Mouse (Mus musculus) layer of hippocampus, adult 6 months (tissue): ENCODE results near the gene 9030612E09Rik. TPM values are rescaled to one million over a fixed set of nuclear protein-coding genes. Genes with fewer than 3 reads are reported as not detected.

Source experiments
- long read RNA-seq, 2 experiments: library from polyadenylated mRNA; unstranded; transcript quantifications; one replicate each; pipeline ENCODE4 v2.0.0; 2019 to 2020
- polyA plus RNA-seq: library from polyadenylated mRNA; unstranded; fragments of <200 nt; fragmentation: Nextera tagmentation; gene quantifications from 2 replicates; pipeline ENCODE4 v1.2.3, GENCODE M21; 2021

9030612E09Rik gene
- 0.63 and 1.1 TPM in 2 replicates for polyA plus RNA-seq
- long read RNA-seq, experiment 1, transcript 9030612E09Rik-201 (1 exons, 1,859 nt), result major isoform, 5 of 5 reads
- long read RNA-seq, experiment 1, partial matches to known transcripts, result 0 of 5 reads
- long read RNA-seq, experiment 1, other reads (novel, unspliced or antisense), result 0 of 5 reads
- long read RNA-seq, experiment 2, partial matches to known transcripts, result 0 of 4 reads
- long read RNA-seq, experiment 2, other reads (novel, unspliced or antisense), result 0 of 4 reads

DNA sequence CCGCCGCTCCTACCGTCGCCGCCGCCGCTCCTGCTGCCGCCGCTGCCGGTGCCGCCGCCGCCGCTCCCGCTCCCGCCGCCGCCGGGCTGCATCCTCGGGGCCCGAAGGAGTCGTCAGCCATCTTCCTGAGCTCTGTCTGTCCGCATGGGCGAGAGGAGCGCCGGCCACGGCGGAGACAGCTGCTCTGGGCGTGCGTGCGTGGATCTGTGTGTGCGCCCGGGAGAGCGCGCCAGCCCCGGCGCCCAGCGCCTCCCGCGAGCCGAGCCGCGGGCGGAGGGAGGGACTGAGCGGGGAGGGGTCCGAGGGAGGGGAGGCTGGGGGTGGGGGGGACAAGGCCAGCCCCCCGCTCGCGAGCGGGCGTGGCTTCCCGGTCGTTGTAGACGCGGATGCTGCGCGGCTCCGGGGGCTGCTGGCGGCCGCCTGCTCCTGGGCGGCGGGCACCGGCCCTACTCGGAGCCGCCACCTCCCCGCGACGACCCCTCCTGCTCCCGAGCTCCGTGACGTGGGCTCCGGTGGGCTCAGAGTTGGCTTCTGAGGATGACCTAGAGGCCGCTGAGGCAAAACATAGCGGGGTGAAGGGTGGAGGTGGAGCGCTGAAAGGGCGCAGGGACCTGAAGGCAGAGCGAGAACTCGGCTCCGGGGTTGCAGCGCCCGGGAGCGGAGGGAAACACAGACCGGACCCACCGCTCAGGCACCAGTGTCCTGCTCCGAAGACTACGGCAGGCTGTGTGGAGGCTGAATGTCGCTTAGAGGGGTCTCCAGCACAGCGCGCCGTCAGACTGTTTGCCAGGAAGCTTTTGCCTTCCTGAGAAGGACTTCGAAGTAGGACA is at the start of gene 9030612E09Rik, which contains the start of gene Sobp:
9030612E09Rik (plus strand) TSS at position 379 of the 830 bp plus-strand sequence.
Sobp (minus strand) TSS at position 205 of the 830 bp plus-strand sequence.

DNA sequence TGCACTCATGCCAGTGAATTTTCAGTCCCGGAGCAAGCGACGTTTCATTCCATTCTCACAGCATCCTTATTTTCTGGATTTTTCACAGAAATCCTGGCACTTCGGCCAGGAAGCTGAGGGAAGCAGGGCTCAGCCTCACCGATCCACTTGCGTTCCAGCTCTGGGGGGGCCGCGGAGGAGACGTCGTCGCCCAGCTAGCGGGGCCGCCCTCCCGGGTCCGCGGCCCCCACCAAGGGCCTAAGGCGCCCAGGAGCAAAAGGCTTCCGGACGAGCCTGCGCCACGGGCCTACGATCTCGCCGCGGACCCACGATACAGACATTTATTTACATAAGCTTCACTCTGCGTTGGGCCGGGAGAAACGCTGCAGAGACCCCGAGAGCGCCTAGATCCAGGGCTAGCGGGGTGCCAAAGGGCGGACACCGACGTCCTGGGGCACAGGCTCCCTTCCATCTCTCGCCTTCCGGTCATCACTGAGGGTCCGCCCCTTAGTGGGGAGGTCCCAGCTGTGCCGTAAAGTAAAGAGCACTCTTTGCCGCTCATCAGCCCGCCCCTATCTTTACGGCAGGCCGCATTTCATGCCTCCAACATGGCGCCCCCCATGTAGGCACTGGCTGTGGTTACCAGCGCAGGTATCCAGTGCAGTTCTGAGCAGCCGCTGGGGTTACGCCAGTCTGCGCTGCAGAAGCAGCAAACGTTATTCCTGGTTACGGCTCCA is 46.6 kb downstream of the 9030612E09Rik start, which contains the start of gene Pdss2:
Pdss2 (plus strand) TSS at position 577 of the 716 bp plus-strand sequence.

Other genes starting within 250 kb of the 9030612E09Rik start
- gene Sobp, start 174 bp upstream of the 9030612E09Rik start, polyA plus RNA-seq, result 7.8 and 8.8 TPM in 2 replicates
- 10.9 and 12.0 TPM in 2 replicates for gene Pdss2, start 46.8 kb downstream of the 9030612E09Rik start, polyA plus RNA-seq